In genomic region chr1:13427068-13427434, GRCm38 (mm10) we compare ENCODE assay signal across 8 mouse cellular contexts.
DNase-seq lines count a peak whose midpoint lies in the region; ATAC-seq and TF ChIP-seq lines count a peak whose summit lies in the region.

No protein-coding gene starts in this region.

- H3K9me3 ChIP-seq in heart, embryonic 15.5 days (replicated peaks) = no peaks in the 10 kb centered on the region
- no peaks in the 10 kb centered on the region for H3K9me3 ChIP-seq in MEL (replicated peaks; ENCODE audit: insufficient read depth, low read length)
- no peaks in the 10 kb centered on the region for H3K9me3 ChIP-seq in hindbrain, embryonic 12.5 days (replicated peaks)
- H3K9me3 ChIP-seq in megakaryocyte, embryonic 14.5 days = no peaks in the 10 kb centered on the region

- WGBS in heart, embryonic 15.5 days = 67% methylated on average over 5 of the region's 5 CpGs
- 55% methylated on average over 5 of the region's 5 CpGs for WGBS in hindbrain, embryonic 12.5 days

- peaks cover 14% of the 10 kb centered on the region for H3K4me1 ChIP-seq in heart, embryonic 15.5 days (replicated peaks)
- H3K4me1 ChIP-seq in MEL (ENCODE audit: control insufficient read depth in 1 of 2, insufficient read depth in 2 of 2, low read length in 2 of 2) = peaks cover 0 to 8% of the 10 kb centered on the region in 2 experiments; a peak in 2 of 4 replicates
- H3K4me1 ChIP-seq in hindbrain, embryonic 12.5 days = no peaks in the 10 kb centered on the region
- peaks cover 26% of the 10 kb centered on the region for H3K4me1 ChIP-seq in megakaryocyte, embryonic 14.5 days

- ATAC-seq in heart, embryonic 15.5 days (replicated peaks; ENCODE audit: insufficient number of reproducible peaks, insufficient read depth, low FRiP score, low read depth) = no peak
- ATAC-seq in hindbrain, embryonic 12.5 days (ENCODE audit: low FRiP score) = no peak; the same call in 1 of the 2 replicates

- peak overlapping the region; percentile 74 for H3K4me2 ChIP-seq in heart, embryonic 15.5 days
- H3K4me2 ChIP-seq in hindbrain, embryonic 12.5 days (replicated peaks) = peak overlapping the region; percentile 56; the same call in 1 of the 2 replicates

- no peaks in the 10 kb centered on the region for H3K79me2 ChIP-seq in MEL (ENCODE audit: control insufficient read depth, insufficient read depth, low read length, poor library complexity)

- no peaks in the 10 kb centered on the region for H3K36me3 ChIP-seq in heart, embryonic 15.5 days
- H3K36me3 ChIP-seq in MEL (ENCODE audit: control insufficient read depth in 1 of 2, insufficient read depth in 2 of 2, low read length in 2 of 2) = peaks cover 0 to 4% of the 10 kb centered on the region in 2 experiments; a peak in 2 of 4 replicates
- H3K36me3 ChIP-seq in hindbrain, embryonic 12.5 days = no peaks in the 10 kb centered on the region
- no peaks in the 10 kb centered on the region for H3K36me3 ChIP-seq in megakaryocyte, embryonic 14.5 days (replicated peaks; ENCODE audit: low read length)

- no peak for TF ChIP-seq CTCF in MEL (IDR thresholded peaks at IDR 0.05 in 2 of 3, conservative IDR thresholded peaks at IDR 0.05 in 1 of 3; ENCODE audit: control insufficient read depth in 1 of 3, insufficient read depth in 1 of 3, low read depth in 2 of 3, low read length in 3 of 3, poor library complexity in 1 of 3, severe bottlenecking in 1 of 3)
- TF ChIP-seq CTCF in layer of hippocampus, adult 2 months (conservative IDR thresholded peaks at IDR 0.05) = no peak

- peak overlapping the region; percentile 57 for H3K4me3 ChIP-seq in heart, embryonic 15.5 days
- H3K4me3 ChIP-seq in MEL (ENCODE audit: control insufficient read depth in 1 of 2, insufficient read depth in 1 of 2, low read depth in 2 of 2, low read length in 2 of 2) = peak overlapping the region; percentile 68 to 82
- H3K4me3 ChIP-seq in hindbrain, embryonic 12.5 days = no peak overlapping the region
- peak overlapping the region; percentile 90 for H3K4me3 ChIP-seq in megakaryocyte, embryonic 14.5 days (replicated peaks)
- H3K4me3 ChIP-seq in layer of hippocampus, adult 2 months = no peak overlapping the region; the same call in 1 of the 2 replicates

- no peak; a peak in 1 of 4 replicates for TF ChIP-seq POLR2A in MEL (IDR thresholded peaks at IDR 0.05; ENCODE audit: control insufficient read depth in 1 of 2, insufficient read depth in 1 of 2, low read depth in 1 of 2, low read length in 2 of 2, poor library complexity in 1 of 2)

- no peaks in the 10 kb centered on the region for H3K27me3 ChIP-seq in heart, embryonic 15.5 days
- no peaks in the 10 kb centered on the region for H3K27me3 ChIP-seq in MEL (ENCODE audit: control insufficient read depth in 1 of 2, insufficient read depth in 2 of 2, low read length in 2 of 2)
- H3K27me3 ChIP-seq in hindbrain, embryonic 12.5 days = no peaks in the 10 kb centered on the region
- H3K27me3 ChIP-seq in megakaryocyte, embryonic 14.5 days (replicated peaks) = no peaks in the 10 kb centered on the region

- H3K9ac ChIP-seq in heart, embryonic 15.5 days = peak overlapping the region; percentile 61; the same call in 1 of the 2 replicates
- H3K9ac ChIP-seq in MEL (ENCODE audit: control insufficient read depth, low read depth, low read length, poor library complexity, severe bottlenecking) = peak overlapping the region; percentile 50
- H3K9ac ChIP-seq in hindbrain, embryonic 12.5 days = no peak overlapping the region

- DNase-seq in heart, adult 11 months = no peak
- DNase-seq in MEL (ENCODE audit: low read depth, low spot score) = no peak
- no peak for DNase-seq in retina, embryonic 14.5 days (ENCODE audit: low spot score)
- DNase-seq in layer of hippocampus, adult 2 months (ENCODE audit: low spot score in 2 of 2) = no peak
- no peak for DNase-seq in adrenal gland, adult 18-20 months (ENCODE audit: low spot score in 2 of 2)

- no peak for TF ChIP-seq EP300 in MEL (IDR thresholded peaks at IDR 0.05; ENCODE audit: low read depth in 1 of 2, low read length in 2 of 2)

- TF ChIP-seq RAD21 in MEL (IDR thresholded peaks at IDR 0.05; ENCODE audit: low read depth, low read length) = no peak

- H3K27ac ChIP-seq in heart, embryonic 15.5 days = 0 out of 2 replicates have a peak overlapping the region, but pooled peaks have one; percentile 3
- peak overlapping the region; percentile 27 for H3K27ac ChIP-seq in MEL (ENCODE audit: control insufficient read depth, low read depth, low read length)
- no peak overlapping the region for H3K27ac ChIP-seq in hindbrain, embryonic 12.5 days
- no peak overlapping the region for H3K27ac ChIP-seq in layer of hippocampus, adult 2 months

TF ChIP-seq in MEL, 35 proteins besides CTCF, POLR2A, EP300 and RAD21:
- TF ChIP-seq MAX (IDR thresholded peaks at IDR 0.05; ENCODE audit: low read length) (peak; percentile 31; the same call in 1 of the 2 replicates), BHLHE40 (IDR thresholded peaks at IDR 0.05; ENCODE audit: borderline replicate concordance, low read depth, low read length) (peak; percentile 88; the same call in 1 of the 2 replicates), USF2 (IDR thresholded peaks at IDR 0.05; ENCODE audit: borderline replicate concordance in 1 of 2, insufficient read depth in 1 of 2, low read depth in 1 of 2, low read length in 2 of 2) (peak in 1 of 2 experiments; percentile 56; a peak in 1 of 4 replicates), POLR2AphosphoS5 (IDR thresholded peaks at IDR 0.05; ENCODE audit: borderline replicate concordance, low read depth, low read length) (no peak), USF1 (IDR thresholded peaks at IDR 0.05; ENCODE audit: low read depth, low read length) (peak; percentile 89)

Comparison
In these comparisons a context has a peak if more than half of its experiments do, and no peak if none do; other contexts are left out.
1. H3K27ac ChIP-seq: peak in heart, embryonic 15.5 days (single experiment) and MEL (single experiment); none in hindbrain, embryonic 12.5 days (single experiment) and layer of hippocampus, adult 2 months (single experiment).
2. H3K4me3 ChIP-seq: peak in heart, embryonic 15.5 days (single experiment), MEL (2 of 2) and megakaryocyte, embryonic 14.5 days (single experiment); none in hindbrain, embryonic 12.5 days (single experiment) and layer of hippocampus, adult 2 months (single experiment).